Mouse (Mus musculus) forebrain, embryonic 11.5 days (tissue): ENCODE results near the gene Gan. TPM values are rescaled to one million over a fixed set of nuclear protein-coding genes. Genes with fewer than 3 reads are reported as not detected.

Experiments used
- ATAC-seq: fragments of 200-750 bp; cut with Nextera tagmentation; replicated peaks from 2 replicates; pipeline ENCODE4 v1.8.0; 2017; ENCODE audit warnings: moderate TSS enrichment; ENCODE audit not compliant: low FRiP score
- DNase-seq: peaks from one replicate; pipeline ENCODE4 v3.0.0-alpha.2; 2017; ENCODE audit warnings: low spot score
- H3K27ac ChIP-seq: fragments of 300-500 bp; sonication (generic); 2 replicates; pipeline ENCODE4 v1.5.1; 2014; ENCODE audit warnings: low read depth, low read length
- H3K27me3 ChIP-seq: fragments of 300-500 bp; sonication (generic); 2 replicates; pipeline ENCODE4 v1.6.1; 2014; ENCODE audit warnings: mild to moderate bottlenecking, low read length, mixed read lengths; ENCODE audit not compliant: control insufficient read depth, insufficient read depth
- H3K36me3 ChIP-seq: fragments of 300-500 bp; sonication (generic); 2 replicates; pipeline ENCODE4 v1.6.1; 2014; ENCODE audit warnings: mild to moderate bottlenecking, low read length, moderate library complexity, mixed read lengths; ENCODE audit not compliant: control insufficient read depth, insufficient read depth
- H3K4me1 ChIP-seq: fragments of 300-500 bp; sonication (generic); replicated peaks from 2 replicates; pipeline ENCODE4 v1.6.1; 2014; ENCODE audit warnings: low read length, mixed read lengths; ENCODE audit not compliant: control insufficient read depth, insufficient read depth
- H3K4me2 ChIP-seq: fragments of 300-500 bp; sonication (generic); 2 replicates; pipeline ENCODE4 v1.6.1; 2014; ENCODE audit warnings: low read depth, mild to moderate bottlenecking, low read length, moderate library complexity, mixed read lengths; ENCODE audit not compliant: severe bottlenecking
- H3K4me3 ChIP-seq: fragments of 300-500 bp; sonication (generic); 2 replicates; pipeline ENCODE4 v1.5.1; 2014; ENCODE audit warnings: low read depth, low read length
- H3K9ac ChIP-seq: fragments of 300-500 bp; sonication (generic); 2 replicates; pipeline ENCODE4 v1.6.1; 2014; ENCODE audit warnings: low read length
- H3K9me3 ChIP-seq: fragments of 300-500 bp; sonication (generic); 2 replicates; pipeline ENCODE4 v1.6.1; 2016; ENCODE audit warnings: low read length, mixed read lengths; ENCODE audit not compliant: control insufficient read depth
- WGBS: fragments of 180-500 bp; shearing (Covaris S2); extraction: QIAGEN DNeasy Blood & Tissue Kit; methylation state at CpG from one replicate; pipeline ENCODE4 v1.1.7; 2014; 5-methylcytosine and 5-hydroxymethylcytosine counted together
- polyA plus RNA-seq: library from polyadenylated mRNA; unstranded; fragments of >200 nt; fragmentation: Nextera tagmentation; extraction: Ambion mirVana; gene quantifications from 2 replicates; pipeline ENCODE4 v1.2.1, GENCODE M21; 2014

The Gan gene
- polyA plus RNA-seq, 1 experiment from 2014 or later, result 3.4 TPM

DNA sequence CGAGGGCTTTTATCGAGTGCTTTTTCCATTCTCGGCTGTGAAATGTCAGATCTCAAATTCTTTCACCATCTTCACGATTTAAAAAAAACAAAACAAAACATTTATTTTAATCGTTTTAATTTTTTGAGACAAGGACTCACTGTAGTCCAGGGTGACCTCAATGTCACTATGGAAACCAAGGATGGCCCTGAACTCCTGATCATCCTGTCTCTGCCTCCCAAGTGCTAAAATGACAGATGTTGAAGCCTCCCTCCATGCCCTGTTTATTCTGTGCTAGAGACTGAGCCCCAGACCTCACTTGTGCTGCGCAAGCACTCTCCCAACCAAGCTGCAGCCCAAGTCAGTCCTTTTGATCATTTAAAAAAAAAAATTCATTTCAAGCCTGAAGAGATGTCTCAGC, 84.4 kb downstream of the Gan start:
- Histone ChIP-seq H3K36me3 (no peaks in the 10 kb centered on the region), H3K27me3 (no peaks in the 10 kb centered on the region), H3K4me1 (0 out of 2 replicates have a peak, but pooled peaks cover 2% of the 10 kb centered on the region), H3K4me2 (no peak overlapping the region), H3K9ac (no peak overlapping the region), H3K9me3 (no peaks in the 10 kb centered on the region), H3K27ac (no peak overlapping the region), H3K4me3 (no peak overlapping the region)
- ATAC-seq (no peak), DNase-seq (no peak)
- 80% methylated on average over 6 of the region's 6 CpGs for WGBS

DNA sequence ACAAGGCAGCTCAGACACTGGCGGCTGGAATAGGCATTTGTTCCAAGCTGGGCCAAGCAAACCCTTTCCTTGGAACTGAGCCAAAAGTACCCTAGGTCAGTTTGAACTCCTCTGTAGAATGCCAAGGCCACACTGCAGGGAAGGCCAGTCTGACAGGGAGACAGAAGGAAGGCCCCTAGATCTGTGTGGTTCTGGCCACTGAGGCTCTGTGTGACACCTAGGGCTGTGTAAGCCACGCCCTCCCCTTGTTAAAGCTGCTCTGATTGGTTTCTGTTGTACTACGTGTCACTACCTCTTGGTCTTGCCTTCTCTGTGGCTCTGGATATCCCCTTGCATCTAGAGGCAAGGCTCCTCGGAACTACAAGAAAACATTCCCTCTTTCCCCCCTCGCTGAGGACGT, 86.7 kb downstream of the Gan start:
- Histone ChIP-seq H3K9me3 (no peaks in the 10 kb centered on the region), H3K4me1 (0 out of 2 replicates have a peak, but pooled peaks cover 2% of the 10 kb centered on the region), H3K27ac (no peak overlapping the region), H3K36me3 (no peaks in the 10 kb centered on the region), H3K4me3 (no peak overlapping the region), H3K9ac (no peak overlapping the region), H3K4me2 (no peak overlapping the region), H3K27me3 (no peaks in the 10 kb centered on the region)
- WGBS, result 47% methylated on average over 6 of the region's 6 CpGs
- ATAC-seq (no peak), DNase-seq (no peak)

- Histone ChIP-seq H3K9ac (no peak overlapping the region), H3K9me3 (no peaks in the 10 kb centered on the region), H3K27ac (no peak overlapping the region), H3K4me2 (no peak overlapping the region), H3K4me3 (no peak overlapping the region), H3K27me3 (no peaks in the 10 kb centered on the region), H3K36me3 (no peaks in the 10 kb centered on the region), H3K4me1 (no peaks in the 10 kb centered on the region)
- 90% methylated on average over 11 of the region's 11 CpGs for WGBS
- ATAC-seq (no peak), DNase-seq (no peak)
Observed at GRCm38 (mm10) chr8:117248341-117248740, 90.4 kb downstream of the Gan start.

DNA sequence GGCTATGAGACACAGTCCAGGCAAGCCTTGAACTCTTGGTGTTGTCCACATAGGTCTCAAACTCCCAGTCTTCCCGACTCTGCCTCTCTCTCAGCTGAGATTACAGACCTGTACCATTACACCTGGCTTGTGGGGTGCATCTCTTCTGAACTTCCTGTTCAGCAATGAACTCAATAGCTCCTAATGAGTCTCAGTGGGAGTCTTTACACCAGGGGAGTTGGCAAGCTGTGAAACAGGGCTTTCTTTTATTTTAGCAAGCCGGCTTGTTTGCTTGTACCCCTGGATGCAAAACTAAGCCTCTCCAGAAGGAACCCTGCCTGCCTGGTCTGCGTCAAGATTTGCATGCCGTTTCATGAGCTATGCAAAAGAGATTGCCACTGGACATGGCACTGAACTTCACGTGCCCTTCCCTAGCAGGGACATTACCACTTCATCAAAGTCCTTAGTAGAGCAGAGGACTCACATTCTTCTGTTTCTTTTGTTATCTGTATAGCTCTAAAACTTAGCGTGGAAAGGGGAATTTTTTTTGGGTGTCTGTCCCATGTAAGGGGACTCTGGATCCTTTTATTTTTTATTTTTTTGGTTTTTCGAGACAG, 93.2 kb downstream of the Gan start:
- Histone ChIP-seq H3K4me2 (no peak overlapping the region), H3K9ac (no peak overlapping the region), H3K27ac (no peak overlapping the region), H3K27me3 (no peaks in the 10 kb centered on the region), H3K36me3 (no peaks in the 10 kb centered on the region), H3K4me1 (no peaks in the 10 kb centered on the region), H3K4me3 (no peak overlapping the region), H3K9me3 (no peaks in the 10 kb centered on the region)
- 42% methylated on average over 7 of the region's 7 CpGs for WGBS
- ATAC-seq, result no peak
- DNase-seq, result no peak

- Histone ChIP-seq H3K9me3 (no peaks in the 10 kb centered on the region), H3K4me2 (no peak overlapping the region), H3K27ac (no peak overlapping the region), H3K4me1 (no peaks in the 10 kb centered on the region), H3K36me3 (no peaks in the 10 kb centered on the region), H3K4me3 (no peak overlapping the region), H3K27me3 (no peaks in the 10 kb centered on the region), H3K9ac (no peak overlapping the region)
- DNase-seq (no peak), ATAC-seq (no peak)
- 94% methylated on average over 8 of the region's 8 CpGs for WGBS
Observed at GRCm38 (mm10) chr8:117252650-117253049, 94.7 kb downstream of the Gan start.

DNA sequence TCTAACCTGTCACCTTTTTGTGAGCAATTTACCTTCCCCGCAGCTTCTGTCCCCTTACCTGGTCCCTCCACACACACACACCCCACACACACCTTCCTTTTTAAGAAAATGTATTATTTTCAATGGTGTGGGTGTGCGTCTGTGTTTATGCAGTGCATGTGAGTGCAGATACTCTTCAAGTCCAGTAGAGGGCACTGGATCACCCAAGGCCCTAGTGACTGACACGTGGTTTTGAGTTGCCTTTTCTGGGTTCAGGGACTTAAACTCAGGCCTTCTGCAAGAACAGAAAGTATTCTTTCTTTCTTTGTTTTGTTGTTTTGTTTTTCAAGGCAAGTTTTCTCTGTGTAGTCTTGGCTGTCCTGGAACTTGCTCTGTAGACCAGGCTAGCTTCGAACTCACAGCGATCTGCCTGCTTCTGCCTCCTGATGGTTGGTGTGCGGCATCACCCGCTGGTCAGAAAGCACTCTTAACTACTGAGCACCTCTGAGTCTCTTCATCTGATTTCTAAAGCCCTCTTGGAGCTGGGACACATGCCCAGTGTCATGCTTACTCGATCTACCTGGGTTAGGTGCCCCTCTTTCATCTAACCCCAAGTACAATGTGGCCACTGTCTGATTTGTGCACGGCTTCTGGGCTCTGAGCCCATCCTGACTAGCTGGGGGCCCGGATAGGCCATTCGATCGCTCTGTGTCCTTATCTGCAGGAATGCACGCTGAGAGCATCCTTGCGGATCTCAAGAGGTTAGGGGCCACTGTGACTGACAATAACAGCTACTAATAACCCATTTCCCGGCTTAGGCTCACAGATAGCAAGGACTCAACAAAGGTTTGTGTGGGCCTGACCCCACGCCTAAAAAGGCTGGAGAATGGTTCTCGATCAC, 95.7 kb downstream of the Gan start:
- WGBS, result 88% methylated on average over 17 of the region's 17 CpGs
- Histone ChIP-seq H3K27ac (no peak overlapping the region), H3K9ac (no peak overlapping the region), H3K36me3 (no peaks in the 10 kb centered on the region), H3K4me2 (no peak overlapping the region), H3K27me3 (no peaks in the 10 kb centered on the region), H3K4me3 (no peak overlapping the region), H3K4me1 (peaks cover 3% of the 10 kb centered on the region; the same call in 1 of the 2 replicates), H3K9me3 (no peaks in the 10 kb centered on the region)
- ATAC-seq (no peak), DNase-seq (no peak)

DNA sequence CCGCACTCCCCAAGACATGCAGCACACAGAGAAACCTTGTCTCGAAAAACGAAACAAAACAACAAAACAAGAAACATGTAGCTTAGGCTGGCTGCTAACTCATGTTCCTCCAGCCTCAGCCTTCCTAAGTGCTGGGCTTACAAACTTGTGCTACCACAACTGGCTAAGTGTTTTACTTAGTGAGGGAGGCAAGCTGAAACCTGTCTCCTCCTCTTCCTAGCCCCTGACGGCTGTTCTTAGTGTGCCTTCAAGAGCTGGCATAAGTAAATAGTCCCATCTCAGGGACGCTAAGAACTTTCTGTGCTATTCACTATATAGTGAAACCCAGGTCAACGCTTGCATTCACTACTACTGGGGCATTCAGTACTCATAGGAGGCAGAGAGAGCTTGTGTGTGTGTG, 96.6 kb downstream of the Gan start:
- 82% methylated on average over 6 of the region's 6 CpGs for WGBS
- H3K36me3 ChIP-seq, result no peaks in the 10 kb centered on the region
- no peaks in the 10 kb centered on the region for H3K27me3 ChIP-seq
- H3K9ac ChIP-seq, result no peak overlapping the region
- peaks cover 11% of the 10 kb centered on the region; the same call in 1 of the 2 replicates for H3K4me1 ChIP-seq
- DNase-seq (no peak), ATAC-seq (no peak)
- H3K27ac ChIP-seq, result no peak overlapping the region
- H3K4me2 ChIP-seq, result no peak overlapping the region
- H3K9me3 ChIP-seq, result no peaks in the 10 kb centered on the region
- H3K4me3 ChIP-seq, result no peak overlapping the region

DNA sequence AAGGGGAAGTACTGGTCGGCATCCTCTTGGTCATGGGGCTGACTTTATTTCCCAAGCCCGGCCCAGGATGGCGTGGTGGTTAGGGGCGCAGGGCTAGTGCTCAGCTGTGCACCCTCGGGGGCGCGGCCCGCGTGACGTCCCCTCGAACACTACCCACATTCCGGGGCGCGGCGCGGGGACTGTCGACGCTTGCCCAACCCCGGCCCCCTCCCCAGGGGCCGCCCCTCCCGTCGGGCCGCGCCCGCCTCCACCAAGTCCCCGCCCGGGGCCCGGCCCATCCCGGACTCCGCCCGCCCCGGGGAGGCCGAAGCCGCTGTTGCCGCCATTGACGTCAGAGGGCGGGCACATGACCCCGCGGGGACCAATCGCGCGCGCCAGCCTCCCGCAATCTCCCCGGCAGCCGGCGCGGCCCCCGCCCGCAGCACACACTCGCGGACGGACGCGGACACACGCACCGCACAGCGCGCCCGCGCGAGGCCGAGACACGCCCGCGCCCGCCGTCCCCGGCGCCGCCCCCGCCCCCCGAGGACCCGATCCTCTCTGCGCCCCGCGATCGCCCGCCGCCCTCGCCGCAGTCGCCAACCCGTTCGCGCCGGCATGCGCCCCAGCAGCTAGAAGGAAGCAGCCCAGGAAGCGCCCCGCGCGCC, 98.5 kb downstream of the Gan start:
- Histone ChIP-seq H3K27ac (peak overlapping the region; percentile 70; the same call in 1 of the 2 replicates), H3K4me2 (peak overlapping the region; percentile 91), H3K4me1 (peaks cover 28% of the 10 kb centered on the region; the same call in 1 of the 2 replicates), H3K9me3 (no peaks in the 10 kb centered on the region), H3K9ac (peak overlapping the region; percentile 95), H3K36me3 (no peaks in the 10 kb centered on the region), H3K4me3 (peak overlapping the region; percentile 95), H3K27me3 (no peaks in the 10 kb centered on the region)
- peak; percentile 95 for DNase-seq
- 2% methylated on average over 42 of the region's 92 CpGs for WGBS
- ATAC-seq, result peak; percentile 91
